Mouse (Mus musculus) embryonic facial prominence, embryonic 11.5 days (tissue): ENCODE results near the gene Csk. TPM values are rescaled to one million over a fixed set of nuclear protein-coding genes. Genes with fewer than 3 reads are reported as not detected.

Experiments used
- ATAC-seq: fragments of 200-750 bp; cut with Nextera tagmentation; replicated peaks from 2 replicates; pipeline ENCODE4 v1.8.0; 2017; ENCODE audit warnings: low read depth; ENCODE audit not compliant: insufficient number of reproducible peaks, low FRiP score, low TSS enrichment
- DNase-seq: peaks from one replicate; pipeline ENCODE4 v3.0.0-alpha.2; 2015; ENCODE audit warnings: low spot score
- H3K27ac ChIP-seq: fragments of 300-500 bp; sonication (generic); replicated peaks from 2 replicates; pipeline ENCODE4 v1.5.1; 2014; ENCODE audit warnings: mild to moderate bottlenecking, low read depth, low read length, control low read depth
- H3K27me3 ChIP-seq: fragments of 300-500 bp; sonication (generic); 2 replicates; pipeline ENCODE4 v1.6.1; 2014; ENCODE audit warnings: mild to moderate bottlenecking, low read length, moderate library complexity, mixed read lengths; ENCODE audit not compliant: control insufficient read depth, insufficient read depth
- H3K36me3 ChIP-seq: fragments of 300-500 bp; sonication (generic); replicated peaks from 2 replicates; pipeline ENCODE4 v1.6.1; 2014; ENCODE audit warnings: low read depth, mild to moderate bottlenecking, low read length, moderate library complexity, mixed read lengths; ENCODE audit not compliant: control insufficient read depth, insufficient read depth
- H3K4me1 ChIP-seq: fragments of 300-500 bp; sonication (generic); 2 replicates; pipeline ENCODE4 v1.6.1; 2014; ENCODE audit warnings: low read length, mixed read lengths; ENCODE audit not compliant: control insufficient read depth, insufficient read depth
- H3K4me2 ChIP-seq: fragments of 300-500 bp; sonication (generic); 2 replicates; pipeline ENCODE4 v1.6.1; 2014; ENCODE audit warnings: low read depth, mild to moderate bottlenecking, control low read depth, low read length, moderate library complexity
- H3K4me3 ChIP-seq: fragments of 300-500 bp; sonication (generic); 2 replicates; pipeline ENCODE4 v1.5.1; 2014; ENCODE audit warnings: low read depth, low read length, control low read depth
- H3K9ac ChIP-seq: fragments of 300-500 bp; sonication (generic); replicated peaks from 2 replicates; pipeline ENCODE4 v1.6.1; 2014; ENCODE audit warnings: mild to moderate bottlenecking, control low read depth, low read length
- H3K9me3 ChIP-seq: fragments of 300-500 bp; sonication (generic); replicated peaks from 2 replicates; pipeline ENCODE4 v1.6.1; 2016; ENCODE audit warnings: mild to moderate bottlenecking, low read length, inconsistent platforms, mixed read lengths; ENCODE audit not compliant: control insufficient read depth
- WGBS: fragments of 180-500 bp; shearing (Covaris S2); extraction: QIAGEN DNeasy Blood & Tissue Kit; methylation state at CpG from one replicate; pipeline ENCODE4 v1.1.7; 2014; 5-methylcytosine and 5-hydroxymethylcytosine counted together
- polyA plus RNA-seq: library from polyadenylated mRNA; unstranded; fragments of >200 nt; fragmentation: Nextera tagmentation; extraction: Ambion mirVana; gene quantifications from 2 replicates; pipeline ENCODE4 v1.2.1, GENCODE M21; 2014

The Csk gene
- polyA plus RNA-seq, 1 experiment from 2014 or later: 31.4 TPM

DNA sequence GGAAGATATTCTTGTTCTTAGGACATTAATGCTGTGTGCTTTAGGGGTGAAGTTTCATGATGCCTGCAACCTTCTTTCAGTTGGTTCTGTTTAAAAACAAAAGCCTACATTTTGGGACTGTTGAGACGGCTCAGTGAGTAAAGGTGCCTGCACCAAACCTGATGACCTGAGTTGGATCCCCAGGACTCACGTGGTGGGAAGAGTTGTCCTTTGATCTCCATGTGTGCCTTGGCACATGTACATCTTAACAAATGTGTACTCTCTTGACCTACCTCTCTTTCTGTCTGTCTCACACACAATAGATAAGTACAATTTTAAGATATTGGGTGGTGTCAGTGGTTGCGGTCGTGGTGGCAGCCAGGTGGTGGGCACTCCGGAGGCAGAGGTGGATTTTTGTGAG is 32.6 kb upstream of the Csk start:
- ATAC-seq (no peak), DNase-seq (no peak)
- Histone ChIP-seq H3K4me2 (no peak overlapping the region), H3K9me3 (no peaks in the 10 kb centered on the region), H3K4me1 (no peaks in the 10 kb centered on the region), H3K4me3 (no peak overlapping the region), H3K9ac (no peak overlapping the region), H3K36me3 (no peaks in the 10 kb centered on the region), H3K27ac (no peak overlapping the region), H3K27me3 (no peaks in the 10 kb centered on the region)
- WGBS: 86% methylated on average over 5 of the region's 5 CpGs

- DNase-seq: no peak
- H3K36me3 ChIP-seq: no peaks in the 10 kb centered on the region
- ATAC-seq: no peak
- 75% methylated on average over 5 of the region's 5 CpGs for WGBS
- no peaks in the 10 kb centered on the region for H3K27me3 ChIP-seq
- no peak within 1 kb of the TSS for H3K27ac ChIP-seq
- no peaks in the 10 kb centered on the region for H3K4me1 ChIP-seq
- H3K9me3 ChIP-seq: no peaks in the 10 kb centered on the region
- H3K4me2 ChIP-seq: no peak within 1 kb of the TSS
- no peak within 1 kb of the TSS for H3K4me3 ChIP-seq
- no peak within 1 kb of the TSS for H3K9ac ChIP-seq
These were observed 30.1 kb upstream of the Csk start, which contains the start of gene Cyp1a2 for GRCm38 (mm10) chr9:57683520-57683919. TSS of gene Cyp1a2 (minus strand) at chr9:57683703.

DNA sequence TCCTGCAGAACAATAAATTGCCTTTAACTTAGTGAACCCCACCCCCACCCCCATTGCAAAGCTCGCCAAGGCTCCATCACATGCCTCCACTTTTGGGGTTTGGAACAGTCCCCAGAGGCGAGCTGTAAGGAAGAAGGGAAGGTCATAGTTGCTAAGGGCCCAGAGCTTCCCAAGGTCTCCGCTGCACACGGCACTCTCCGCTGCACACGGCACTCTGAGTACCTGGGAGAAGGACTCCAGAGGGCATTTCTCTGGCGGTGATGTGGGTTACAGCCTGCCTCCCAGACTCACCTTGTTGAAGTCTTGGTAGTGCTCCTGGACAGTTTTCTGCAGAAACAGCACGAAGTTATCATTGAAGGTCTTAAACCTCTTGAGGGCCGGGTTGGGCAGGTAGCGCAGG is 28.0 kb upstream of the Csk start:
- 81% methylated on average over 10 of the region's 10 CpGs for WGBS
- H3K4me1 ChIP-seq: no peaks in the 10 kb centered on the region
- H3K27ac ChIP-seq: no peak overlapping the region
- DNase-seq: no peak
- H3K9ac ChIP-seq: no peak overlapping the region
- H3K4me2 ChIP-seq: no peak overlapping the region
- no peaks in the 10 kb centered on the region for H3K9me3 ChIP-seq
- no peaks in the 10 kb centered on the region for H3K36me3 ChIP-seq
- no peak for ATAC-seq
- no peaks in the 10 kb centered on the region for H3K27me3 ChIP-seq
- no peak overlapping the region for H3K4me3 ChIP-seq

- DNase-seq (no peak), ATAC-seq (no peak)
- Histone ChIP-seq H3K36me3 (no peaks in the 10 kb centered on the region), H3K9ac (no peak overlapping the region), H3K27me3 (no peaks in the 10 kb centered on the region), H3K4me3 (no peak overlapping the region), H3K27ac (no peak overlapping the region), H3K4me1 (no peaks in the 10 kb centered on the region), H3K4me2 (no peak overlapping the region), H3K9me3 (no peaks in the 10 kb centered on the region)
- WGBS: 82% methylated on average over 5 of the region's 5 CpGs
These were observed 18.1 kb upstream of the Csk start for GRCm38 (mm10) chr9:57671500-57671899.

DNA sequence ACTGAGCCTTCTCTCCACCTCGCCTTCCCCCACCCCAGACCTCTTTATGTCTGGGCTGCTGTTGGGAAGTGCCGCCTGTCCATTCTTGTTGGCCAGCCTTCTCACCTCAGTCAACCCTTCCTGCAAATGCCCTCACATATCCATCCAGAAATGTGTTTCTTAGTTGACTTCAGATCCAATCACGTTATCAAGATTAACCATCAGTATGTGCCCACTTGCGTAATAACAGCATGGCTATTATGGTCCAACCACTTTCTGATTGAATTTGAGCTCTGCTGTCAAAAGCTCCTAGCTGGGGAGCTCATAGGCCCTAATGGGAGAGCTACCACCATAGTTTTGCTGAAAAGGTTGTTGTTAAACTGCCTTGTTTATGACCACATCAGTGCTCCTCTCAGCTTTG is 17.6 kb upstream of the Csk start:
- Histone ChIP-seq H3K9ac (no peak overlapping the region), H3K4me3 (no peak overlapping the region), H3K9me3 (no peaks in the 10 kb centered on the region), H3K36me3 (no peaks in the 10 kb centered on the region), H3K27me3 (no peaks in the 10 kb centered on the region), H3K4me1 (no peaks in the 10 kb centered on the region), H3K27ac (no peak overlapping the region), H3K4me2 (no peak overlapping the region)
- WGBS: 93% methylated on average over 4 of the region's 4 CpGs
- no peak for ATAC-seq
- no peak for DNase-seq

- no peak overlapping the region for H3K4me3 ChIP-seq
- no peaks in the 10 kb centered on the region for H3K4me1 ChIP-seq
- H3K27me3 ChIP-seq: no peaks in the 10 kb centered on the region
- no peak overlapping the region for H3K27ac ChIP-seq
- no peaks in the 10 kb centered on the region for H3K36me3 ChIP-seq
- H3K9me3 ChIP-seq: no peaks in the 10 kb centered on the region
- no peak for ATAC-seq
- WGBS: 78% methylated on average over 3 of the region's 3 CpGs
- H3K4me2 ChIP-seq: no peak overlapping the region
- no peak overlapping the region for H3K9ac ChIP-seq
- no peak for DNase-seq
These were observed 16.1 kb upstream of the Csk start for GRCm38 (mm10) chr9:57669566-57669965.

- Histone ChIP-seq H3K4me2 (no peak overlapping the region), H3K4me1 (no peaks in the 10 kb centered on the region), H3K9me3 (no peaks in the 10 kb centered on the region), H3K36me3 (no peaks in the 10 kb centered on the region), H3K27ac (no peak overlapping the region), H3K27me3 (no peaks in the 10 kb centered on the region), H3K4me3 (no peak overlapping the region), H3K9ac (no peak overlapping the region)
- WGBS: 27% methylated on average over 1 of the region's 1 CpGs
- no peak for DNase-seq
- ATAC-seq: no peak
These were observed 14.8 kb upstream of the Csk start for GRCm38 (mm10) chr9:57668277-57668676.

DNA sequence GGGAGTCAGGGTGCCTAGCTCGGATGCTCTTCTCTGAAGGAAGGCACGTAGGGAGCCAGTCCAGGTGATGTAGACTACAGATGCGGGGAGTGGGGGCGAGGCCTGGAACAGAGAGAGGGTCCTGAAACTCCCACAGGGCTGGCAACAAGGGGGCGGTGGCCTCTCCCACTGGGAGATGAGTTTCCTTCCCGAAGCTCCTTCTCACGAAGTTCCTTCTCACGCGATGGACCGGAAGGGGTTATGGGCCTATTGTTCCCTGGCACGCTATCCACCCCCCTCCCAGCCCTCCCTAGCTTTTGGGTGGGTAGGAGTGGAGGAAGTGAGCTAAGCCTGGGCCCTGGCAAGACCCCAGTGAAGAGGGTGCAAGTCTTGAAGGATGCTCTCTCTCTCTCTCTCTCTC is 14.4 kb upstream of the Csk start:
- Histone ChIP-seq H3K4me2 (no peak overlapping the region), H3K27ac (no peak overlapping the region), H3K36me3 (no peaks in the 10 kb centered on the region), H3K4me3 (no peak overlapping the region), H3K27me3 (no peaks in the 10 kb centered on the region), H3K9me3 (no peaks in the 10 kb centered on the region), H3K9ac (no peak overlapping the region), H3K4me1 (no peaks in the 10 kb centered on the region)
- 75% methylated on average over 11 of the region's 11 CpGs for WGBS
- no peak for ATAC-seq
- no peak for DNase-seq
